Mouse (Mus musculus) myocyte (in vitro differentiated cells): ENCODE data around the gene Dap. TPM values are rescaled to one million over a fixed set of nuclear protein-coding genes. Genes with fewer than 3 reads are reported as not detected.

ENCODE experiments used
- H3K27me3 ChIP-seq: one replicate; pipeline ENCODE4 v1.6.1; 2011; ENCODE audit not compliant: control insufficient read depth, insufficient read depth, insufficient read length
- H3K36me3 ChIP-seq: one replicate; pipeline ENCODE4 v1.6.1; 2011; ENCODE audit not compliant: control insufficient read depth, insufficient read depth
- H3K4me2 ChIP-seq: one replicate; pipeline ENCODE4 v1.6.1; 2011; ENCODE audit warnings: low read depth, control low read depth
- H3K4me3 ChIP-seq: one replicate; pipeline ENCODE4 v1.5.1; 2011; ENCODE audit warnings: mild to moderate bottlenecking, control low read depth, moderate library complexity
- H3K79me2 ChIP-seq: one replicate; pipeline ENCODE4 v1.6.1; 2011; ENCODE audit not compliant: control insufficient read depth, insufficient read depth
- H3ac ChIP-seq: one replicate; pipeline ENCODE4 v1.6.1; 2011; ENCODE audit not compliant: control insufficient read depth, insufficient read length
- CEBPB ChIP-seq: IDR thresholded peaks from 2 replicates; pipeline ENCODE4 v1.6.1; 2011; ENCODE audit warnings: mild to moderate bottlenecking, moderate library complexity; ENCODE audit not compliant: poor library complexity, insufficient read depth, severe bottlenecking
- E2F4 ChIP-seq: IDR thresholded peaks from one replicate; pipeline ENCODE4 v1.6.1; 2011; ENCODE audit warnings: mild to moderate bottlenecking, control low read depth, moderate library complexity; ENCODE audit not compliant: insufficient read depth
- MAX ChIP-seq: IDR thresholded peaks from one replicate; pipeline ENCODE4 v1.6.1; 2011; ENCODE audit warnings: low read depth, mild to moderate bottlenecking, control low read depth
- MYOD1 ChIP-seq, 3 experiments: IDR thresholded peaks; one replicate each; pipeline ENCODE4 v1.6.1; 2011; ENCODE audit warnings: control low read depth in 2 of 3, low read depth in 2 of 3, mild to moderate bottlenecking in 2 of 3, moderate library complexity in 1 of 3; ENCODE audit not compliant: insufficient read length in 2 of 3, control insufficient read depth in 1 of 3
- MYOG ChIP-seq, 3 experiments: IDR thresholded peaks; one replicate each; pipeline ENCODE4 v1.6.1; 2011; ENCODE audit warnings: control low read depth in 2 of 3, low read depth in 2 of 3, mild to moderate bottlenecking in 2 of 3; ENCODE audit not compliant: insufficient read length in 2 of 3, control insufficient read depth in 1 of 3, insufficient read depth in 1 of 3
- POLR2A ChIP-seq: IDR thresholded peaks from one replicate; pipeline ENCODE4 v1.6.1; 2011; ENCODE audit warnings: low read depth, mild to moderate bottlenecking, control low read depth, moderate library complexity; ENCODE audit not compliant: insufficient read length
- POLR2AphosphoS2 ChIP-seq: IDR thresholded peaks from one replicate; pipeline ENCODE4 v1.6.1; 2011; ENCODE audit warnings: low read depth, control low read depth; ENCODE audit not compliant: insufficient read length
- REST ChIP-seq: IDR thresholded peaks from one replicate; pipeline ENCODE4 v1.6.1; 2011; ENCODE audit warnings: mild to moderate bottlenecking, control low read depth, moderate library complexity; ENCODE audit not compliant: insufficient read depth, insufficient read length
- SRF ChIP-seq: IDR thresholded peaks from one replicate; pipeline ENCODE4 v1.6.1; 2011; ENCODE audit warnings: low read depth; ENCODE audit not compliant: control insufficient read depth, insufficient read length
- TCF12 ChIP-seq: IDR thresholded peaks from one replicate; pipeline ENCODE4 v1.6.1; 2011; ENCODE audit warnings: mild to moderate bottlenecking, control low read depth; ENCODE audit not compliant: poor library complexity, insufficient read depth, severe bottlenecking
- TCF3 ChIP-seq: IDR thresholded peaks from one replicate; pipeline ENCODE4 v1.6.1; 2011; ENCODE audit warnings: low read depth, control low read depth; ENCODE audit not compliant: insufficient read length
- USF1 ChIP-seq: IDR thresholded peaks from one replicate; pipeline ENCODE4 v1.6.1; 2011; ENCODE audit warnings: low read depth, mild to moderate bottlenecking, control low read depth, moderate library complexity
- polyA plus RNA-seq: library from polyadenylated mRNA; unstranded; fragments of >200 nt; fragmentation: generic; extraction: Trizol; gene quantifications from one replicate; pipeline ENCODE4 v1.2.1, GENCODE M21; 2012; ENCODE audit warnings: missing spikeins

Dap gene
- polyA plus RNA-seq, 1 experiment = 417 TPM

GRCm38 (mm10) chr15:31280683-31281082, 56.6 kb downstream of the Dap start:
- Histone ChIP-seq H3K4me3 (no peak overlapping the region), H3K79me2 (no peaks in the 10 kb centered on the region), H3K27me3 (no peaks in the 10 kb centered on the region), H3K36me3 (no peaks in the 10 kb centered on the region), H3ac (no peak overlapping the region), H3K4me2 (no peak overlapping the region)
- TF ChIP-seq POLR2A = no peak
- no peak for TF ChIP-seq MYOD1 (IDR thresholded peaks at IDR 0.05; ENCODE audit: control insufficient read depth in 1 of 3, insufficient read length in 2 of 3, low read depth in 2 of 3)
- no peak for TF ChIP-seq MYOG (IDR thresholded peaks at IDR 0.05; ENCODE audit: control insufficient read depth in 1 of 3, insufficient read depth in 1 of 3, insufficient read length in 2 of 3, low read depth in 2 of 3)
- TF ChIP-seq USF1 = no peak
- no peak for TF ChIP-seq REST
- TF ChIP-seq TCF12 = no peak
- no peak for TF ChIP-seq TCF3
- no peak for TF ChIP-seq E2F4
- TF ChIP-seq SRF = no peak
- TF ChIP-seq CEBPB = no peak
- no peak for TF ChIP-seq MAX

GRCm38 (mm10) chr15:31281830-31282229, 57.7 kb downstream of the Dap start:
- H3K4me3 ChIP-seq = no peak overlapping the region
- H3ac ChIP-seq = no peak overlapping the region
- no peaks in the 10 kb centered on the region for H3K27me3 ChIP-seq
- H3K4me2 ChIP-seq = no peak overlapping the region
- no peaks in the 10 kb centered on the region for H3K79me2 ChIP-seq
- no peaks in the 10 kb centered on the region for H3K36me3 ChIP-seq
- TF ChIP-seq TCF3 (no peak), POLR2AphosphoS2 (no peak), CEBPB (no peak), TCF12 (no peak), SRF (no peak), USF1 (no peak), MYOG (IDR thresholded peaks at IDR 0.05; ENCODE audit: control insufficient read depth in 1 of 3, insufficient read depth in 1 of 3, insufficient read length in 2 of 3, low read depth in 2 of 3) (no peak), E2F4 (no peak), POLR2A (no peak), MAX (no peak), MYOD1 (IDR thresholded peaks at IDR 0.05; ENCODE audit: control insufficient read depth in 1 of 3, insufficient read length in 2 of 3, low read depth in 2 of 3) (no peak)

GRCm38 (mm10) chr15:31282353-31282752, 58.2 kb downstream of the Dap start:
- Histone ChIP-seq H3K79me2 (no peaks in the 10 kb centered on the region), H3ac (no peak overlapping the region), H3K27me3 (no peaks in the 10 kb centered on the region), H3K4me3 (no peak overlapping the region), H3K36me3 (no peaks in the 10 kb centered on the region), H3K4me2 (no peak overlapping the region)
- no peak for TF ChIP-seq USF1
- TF ChIP-seq POLR2AphosphoS2 = no peak
- no peak for TF ChIP-seq MYOD1 (IDR thresholded peaks at IDR 0.05; ENCODE audit: control insufficient read depth in 1 of 3, insufficient read length in 2 of 3, low read depth in 2 of 3)
- TF ChIP-seq MYOG (IDR thresholded peaks at IDR 0.05; ENCODE audit: control insufficient read depth in 1 of 3, insufficient read depth in 1 of 3, insufficient read length in 2 of 3, low read depth in 2 of 3) = no peak
- TF ChIP-seq SRF = no peak
- TF ChIP-seq MAX = no peak
- TF ChIP-seq TCF3 = no peak
- TF ChIP-seq TCF12 = no peak
- TF ChIP-seq POLR2A = no peak
- TF ChIP-seq CEBPB = no peak
- TF ChIP-seq REST = no peak
- no peak for TF ChIP-seq E2F4

- H3K4me3 ChIP-seq = no peak overlapping the region
- TF ChIP-seq MAX (no peak), USF1 (no peak), MYOG (IDR thresholded peaks at IDR 0.05; ENCODE audit: control insufficient read depth in 1 of 3, insufficient read depth in 1 of 3, insufficient read length in 2 of 3, low read depth in 2 of 3) (no peak), CEBPB (no peak), TCF3 (no peak), POLR2A (no peak), SRF (no peak), E2F4 (no peak), TCF12 (no peak), POLR2AphosphoS2 (no peak), MYOD1 (IDR thresholded peaks at IDR 0.05; ENCODE audit: control insufficient read depth in 1 of 3, insufficient read length in 2 of 3, low read depth in 2 of 3) (no peak), REST (no peak)
Measured at GRCm38 (mm10) chr15:31284142-31284541, 60.0 kb downstream of the Dap start.

More at GRCm38 (mm10) chr15:31284142-31284541, 60.0 kb downstream of the Dap start:
- H3K27me3 ChIP-seq = no peaks in the 10 kb centered on the region
- no peak overlapping the region for H3K4me2 ChIP-seq
- no peak overlapping the region for H3ac ChIP-seq
- no peaks in the 10 kb centered on the region for H3K36me3 ChIP-seq
- H3K79me2 ChIP-seq = no peaks in the 10 kb centered on the region
